Mouse (Mus musculus) CH12.LX (cell line): ENCODE results near the gene Slc35b4. TPM values are rescaled to one million over a fixed set of nuclear protein-coding genes. Genes with fewer than 3 reads are reported as not detected.

Experiments used
- DNase-seq: peaks from one replicate; pipeline ENCODE4 v3.0.0-alpha.2; 2013; ENCODE audit errors: extremely low read depth
- H3K27ac ChIP-seq: 2 replicates; pipeline ENCODE4 v1.5.1; 2012; ENCODE audit warnings: low read depth, mild to moderate bottlenecking, control low read depth, moderate library complexity; ENCODE audit not compliant: insufficient read depth
- H3K27me3 ChIP-seq: replicated peaks from 2 replicates; pipeline ENCODE3; 2012; ENCODE audit warnings: inconsistent platforms
- H3K36me3 ChIP-seq, 2 experiments: replicated peaks in 1 of 2; 2 replicates each; pipeline versions ENCODE3 to v1.6.1; 2012; ENCODE audit warnings: inconsistent platforms in 1 of 2, low read length in 1 of 2, mild to moderate bottlenecking in 1 of 2, mixed read lengths in 1 of 2, moderate library complexity in 1 of 2; ENCODE audit not compliant: control insufficient read depth in 1 of 2, insufficient read depth in 1 of 2
- H3K4me1 ChIP-seq, 2 experiments: 2 replicates each; pipeline ENCODE4 v1.6.1; 2012; ENCODE audit warnings: inconsistent platforms in 1 of 2, moderate library complexity in 1 of 2; ENCODE audit not compliant: insufficient read depth in 2 of 2, control insufficient read depth in 1 of 2
- H3K4me2 ChIP-seq: 2 replicates; pipeline ENCODE4 v1.6.1; 2012; ENCODE audit warnings: low read depth, mild to moderate bottlenecking, control low read depth; ENCODE audit not compliant: poor library complexity, insufficient read depth, severe bottlenecking
- H3K4me3 ChIP-seq, 3 experiments: fragments of 150-350 bp in 1 of 3; sonication (generic) in 1 of 3; replicated peaks in 1 of 3; 2 replicates each; pipeline versions ENCODE3 to v1.5.1; 2011 to 2012; ENCODE audit warnings: low read depth in 2 of 3, low read length in 2 of 3, mild to moderate bottlenecking in 2 of 3, moderate library complexity in 2 of 3, control low read depth in 1 of 3, improper control_type of control experiment in 1 of 3, inconsistent platforms in 1 of 3, mixed read lengths in 1 of 3; ENCODE audit not compliant: poor library complexity in 1 of 3
- H3K79me2 ChIP-seq: replicated peaks from 2 replicates; pipeline ENCODE4 v1.6.1; 2012; ENCODE audit warnings: mild to moderate bottlenecking, moderate library complexity; ENCODE audit not compliant: control insufficient read depth, poor library complexity, insufficient read depth, severe bottlenecking; ENCODE audit errors: extremely low read depth
- H3K9ac ChIP-seq: 2 replicates; pipeline ENCODE4 v1.6.1; 2012; ENCODE audit warnings: low read depth, mild to moderate bottlenecking, control low read depth, moderate library complexity; ENCODE audit not compliant: insufficient read depth
- H3K9me3 ChIP-seq: replicated peaks from 2 replicates; pipeline ENCODE3; 2012; ENCODE audit warnings: low read length, inconsistent platforms, mixed read lengths
- CTCF ChIP-seq, 2 experiments: IDR thresholded peaks in 1 of 2; conservative IDR thresholded peaks in 1 of 2; 2 replicates each; pipeline ENCODE4 v1.5.1; 2011 to 2012; ENCODE audit warnings: low read depth in 2 of 2, low read length in 2 of 2, improper control_type of control experiment in 1 of 2, inconsistent platforms in 1 of 2, mild to moderate bottlenecking in 1 of 2, moderate library complexity in 1 of 2
- E2F4 ChIP-seq: IDR thresholded peaks from 2 replicates; pipeline ENCODE4 v1.6.1; 2011; ENCODE audit warnings: low read depth, low read length, improper control_type of control experiment; ENCODE audit not compliant: insufficient replicate concordance
- TCF12 ChIP-seq: IDR thresholded peaks from 2 replicates; pipeline ENCODE4 v1.6.1; 2014; ENCODE audit warnings: low read depth, mild to moderate bottlenecking, inconsistent platforms, low read length, improper control_type of control experiment
- UBTF ChIP-seq: IDR thresholded peaks from 2 replicates; pipeline ENCODE4 v1.6.1; 2012; ENCODE audit warnings: low read depth, mild to moderate bottlenecking, inconsistent platforms, low read length, improper control_type of control experiment, moderate library complexity
- ZC3H11A ChIP-seq: IDR thresholded peaks from 2 replicates; pipeline ENCODE4 v1.6.1; 2012; ENCODE audit warnings: low read depth, mild to moderate bottlenecking, inconsistent platforms, low read length, improper control_type of control experiment
- dilution Hi-C: fragments of 300-500 bp; cut with MboI; formaldehyde crosslinking; loops from 2 replicates; pipeline ENCODE4 v1.14.3; 2020; ENCODE audit warnings: low sequenced_read_pairs; ENCODE audit not compliant: extremely low pct_unique_long_range_greater_than_20kb, extremely low pct_ligation_motif_present
- in situ Hi-C: fragments of 300-500 bp; cut with MboI; formaldehyde crosslinking; loops from 3 replicates; pipeline ENCODE4 v1.14.3; 2019; ENCODE audit warnings: low sequenced_read_pairs, low pct_ligation_motif_present, low pct_unique_long_range_greater_than_20kb, mixed read lengths
- polyA plus RNA-seq: library from polyadenylated mRNA; unstranded; fragments of >175 nt; gene quantifications from 2 replicates; pipeline ENCODE4 v1.2.1, GENCODE M21; 2012; ENCODE audit warnings: low read depth; ENCODE audit not compliant: insufficient read length
- total RNA-seq, 2 experiments: library from RNA; depleted of rRNA; stranded (reverse); fragments of 300-350 nt in 1 of 2; fragments of >200 nt in 1 of 2; gene quantifications; 2 replicates each; pipeline ENCODE4 v1.2.3; 2012 to 2014

Gene Slc35b4
- total and polyA plus RNA-seq, 3 experiments: 16.9 to 34.8 (median 19.8) TPM

DNA sequence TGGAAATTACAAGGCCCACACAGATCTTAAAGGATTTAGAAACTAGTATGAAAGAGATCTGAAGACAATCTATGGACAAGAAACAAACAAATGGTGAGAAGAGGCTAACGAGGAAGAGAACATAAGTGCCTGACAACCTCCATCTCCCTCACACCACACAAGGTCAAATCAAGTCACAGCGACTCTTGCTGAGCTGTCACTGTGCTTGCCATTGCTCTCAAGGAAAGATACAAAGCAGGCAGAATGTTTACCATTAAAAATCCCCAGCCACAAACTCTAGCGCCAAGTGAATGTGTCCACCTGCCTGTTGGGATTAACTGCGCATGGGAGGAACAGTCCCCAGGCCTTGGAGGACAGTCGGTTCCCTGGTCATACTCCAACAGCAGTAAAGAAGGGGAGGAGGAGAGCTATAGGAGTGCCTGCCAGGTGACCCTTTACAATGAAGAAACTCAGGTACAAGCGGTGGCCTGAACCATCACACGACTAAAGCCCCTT lies 16.0 kb downstream of the Slc35b4 start:
- dilution Hi-C loops (no loop called here), in situ Hi-C loops (no loop called here)
- no peak overlapping the region for H3K4me2 ChIP-seq
- no peaks in the 10 kb centered on the region for H3K9me3 ChIP-seq
- H3K79me2 ChIP-seq: no peaks in the 10 kb centered on the region
- H3K4me1 ChIP-seq: peaks cover 11 to 18% of the 10 kb centered on the region in 2 experiments
- no peak for TF ChIP-seq UBTF
- no peak overlapping the region for H3K9ac ChIP-seq
- H3K27me3 ChIP-seq: no peaks in the 10 kb centered on the region
- DNase-seq: no peak
- no peak overlapping the region for H3K4me3 ChIP-seq
- no peak overlapping the region for H3K27ac ChIP-seq
- peaks cover 70 to 90% of the 10 kb centered on the region in 2 experiments for H3K36me3 ChIP-seq

DNA sequence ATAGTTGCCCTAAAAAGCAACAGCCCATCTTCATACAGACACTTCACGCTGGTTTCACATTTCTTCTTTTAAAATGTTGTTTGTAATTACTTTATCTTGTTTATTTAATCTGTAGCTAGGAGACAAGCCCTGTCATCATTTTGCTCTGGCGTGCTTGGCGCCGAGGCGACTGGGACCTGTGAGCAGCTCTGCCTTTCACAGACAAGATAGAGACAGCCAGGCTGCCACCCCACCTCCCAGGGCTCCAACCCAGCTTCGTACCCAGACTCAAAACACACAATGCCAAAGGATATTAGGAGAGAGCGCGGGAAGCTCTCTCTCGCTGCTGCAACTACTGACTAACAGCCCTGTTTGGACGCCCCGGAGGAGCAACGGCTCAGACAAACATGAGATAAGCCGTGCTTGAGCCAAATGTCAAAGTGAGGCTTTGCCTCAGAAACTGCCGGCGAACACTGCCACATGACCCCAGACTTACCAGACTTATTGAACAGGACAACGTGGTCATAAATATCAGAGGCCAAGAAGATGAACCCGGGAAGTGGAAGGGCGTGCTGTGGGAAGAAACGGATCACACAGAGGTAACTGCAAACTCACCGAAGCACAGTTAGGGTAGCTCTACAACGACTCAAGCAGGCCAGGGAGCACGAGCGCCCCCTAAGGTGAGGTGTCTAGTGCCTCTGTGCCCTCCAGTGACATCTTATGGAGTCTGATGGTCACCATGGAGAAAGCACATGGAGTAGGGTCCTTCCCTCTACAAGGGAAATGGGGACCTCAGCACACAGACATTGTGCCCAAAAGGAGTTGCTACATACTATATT lies 16.7 kb downstream of the Slc35b4 start:
- Histone ChIP-seq H3K4me2 (no peak overlapping the region), H3K36me3 (peaks cover 63 to 84% of the 10 kb centered on the region in 2 experiments), H3K4me3 (no peak overlapping the region), H3K27ac (no peak overlapping the region), H3K9me3 (no peaks in the 10 kb centered on the region), H3K27me3 (no peaks in the 10 kb centered on the region), H3K79me2 (no peaks in the 10 kb centered on the region), H3K4me1 (peaks cover 13 to 25% of the 10 kb centered on the region in 2 experiments), H3K9ac (no peak overlapping the region)
- in situ Hi-C loops (no loop called here), dilution Hi-C loops (no loop called here)
- TF ChIP-seq ZC3H11A (no peak), CTCF (conservative IDR thresholded peaks at IDR 0.05 in 1 of 2, IDR thresholded peaks at IDR 0.05 in 1 of 2; ENCODE audit: low read depth in 2 of 2, low read length in 2 of 2) (peak in 1 of 2 experiments; percentile 27; a peak in 2 of 4 replicates)
- DNase-seq: no peak

DNA sequence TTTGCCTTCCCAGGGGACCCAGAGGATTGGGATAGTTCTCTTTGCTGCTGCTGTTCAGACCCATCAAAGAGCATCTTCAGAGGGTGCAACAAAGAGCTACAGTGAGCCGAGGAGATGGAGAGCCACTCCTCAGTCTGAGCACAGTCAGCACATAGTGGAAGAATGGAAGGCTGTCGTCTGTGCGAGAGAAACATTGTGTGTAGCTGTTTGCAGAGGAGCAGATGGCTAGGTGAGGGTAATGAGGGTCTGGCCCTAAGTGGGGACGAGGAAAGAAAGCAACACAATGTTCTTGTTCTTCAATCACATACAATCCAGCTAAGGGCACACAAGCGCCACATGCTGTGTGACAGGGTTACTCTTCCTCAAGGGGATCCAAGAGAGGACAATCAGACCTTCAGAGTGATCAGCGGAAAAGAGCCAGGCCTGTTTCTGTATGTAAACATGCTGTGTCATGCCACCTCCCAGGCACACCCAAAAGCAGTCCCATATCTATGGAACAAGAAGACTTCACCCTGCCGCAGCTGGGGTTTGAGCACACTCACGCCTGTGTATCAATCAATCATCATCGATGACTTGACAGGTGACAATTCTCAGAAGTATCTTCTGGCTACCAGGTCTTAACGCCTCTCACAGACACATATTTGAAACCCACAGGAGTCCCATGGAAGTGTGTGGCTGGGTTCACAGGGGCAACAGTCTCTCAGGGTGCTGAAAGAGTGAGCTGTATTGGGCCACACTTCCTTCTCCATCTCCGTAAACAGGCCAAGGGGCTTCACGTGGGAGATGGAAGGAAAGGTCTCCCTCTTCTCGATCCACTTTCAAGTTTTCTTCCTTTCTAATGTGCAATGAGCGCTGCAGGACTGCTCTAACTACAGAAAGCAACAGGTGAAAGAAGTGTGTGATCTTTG lies 19.8 kb downstream of the Slc35b4 start:
- dilution Hi-C loops (no loop called here), in situ Hi-C loops (no loop called here)
- Histone ChIP-seq H3K27ac (peak overlapping the region; percentile 58), H3K4me2 (peak overlapping the region; percentile 42), H3K27me3 (no peaks in the 10 kb centered on the region), H3K4me1 (peaks cover 16 to 48% of the 10 kb centered on the region in 2 experiments), H3K4me3 (no peak overlapping the region), H3K36me3 (peaks cover 47 to 54% of the 10 kb centered on the region in 2 experiments), H3K9ac (no peak overlapping the region; the same call in 1 of the 2 replicates), H3K79me2 (no peaks in the 10 kb centered on the region), H3K9me3 (no peaks in the 10 kb centered on the region)
- DNase-seq: no peak
- TF ChIP-seq TCF12 (no peak), E2F4 (no peak)
